Mouse (Mus musculus): Measurements from ENCODE around the gene P2ry6. TPM values are rescaled to one million over a fixed set of nuclear protein-coding genes. Genes with fewer than 3 reads are reported as not detected.

Gene P2ry6
- polyA plus RNA-seq, 1 experiment from 2014 or later = 2.3 TPM

- Histone ChIP-seq H3K9me3 (replicated peaks; ENCODE audit: control insufficient read depth, low read length) (no peaks in the 10 kb centered on the region), H3K27me3 (replicated peaks; ENCODE audit: control insufficient read depth, insufficient read depth, low read length) (no peaks in the 10 kb centered on the region), H3K4me3 (ENCODE audit: low read depth, low read length) (no peak overlapping the region), H3K4me2 (ENCODE audit: low read length) (no peak overlapping the region), H3K36me3 (ENCODE audit: control insufficient read depth, insufficient read depth, low read length) (no peaks in the 10 kb centered on the region), H3K4me1 (ENCODE audit: control insufficient read depth, insufficient read depth, low read length) (no peaks in the 10 kb centered on the region), H3K27ac (ENCODE audit: low read depth, low read length) (no peak overlapping the region), H3K9ac (ENCODE audit: low read length) (no peak overlapping the region)
- no peak for DNase-seq (ENCODE audit: low spot score)
- ATAC-seq = no peak
- 81% methylated on average over 2 of the region's 2 CpGs for WGBS
Measured at GRCm38 (mm10) chr7:100960462-100960861, 14.0 kb downstream of the P2ry6 start.

- H3K9me3 ChIP-seq (replicated peaks; ENCODE audit: control insufficient read depth, low read length) = no peaks in the 10 kb centered on the region
- no peak overlapping the region for H3K4me3 ChIP-seq (ENCODE audit: low read depth, low read length)
- ATAC-seq = no peak
- no peaks in the 10 kb centered on the region for H3K4me1 ChIP-seq (ENCODE audit: control insufficient read depth, insufficient read depth, low read length)
- DNase-seq (ENCODE audit: low spot score) = no peak
- H3K27me3 ChIP-seq (replicated peaks; ENCODE audit: control insufficient read depth, insufficient read depth, low read length) = no peaks in the 10 kb centered on the region
- 95% methylated on average over 2 of the region's 2 CpGs for WGBS
- H3K36me3 ChIP-seq (ENCODE audit: control insufficient read depth, insufficient read depth, low read length) = no peaks in the 10 kb centered on the region
- H3K4me2 ChIP-seq (ENCODE audit: low read length) = no peak overlapping the region
- no peak overlapping the region for H3K27ac ChIP-seq (ENCODE audit: low read depth, low read length)
- H3K9ac ChIP-seq (ENCODE audit: low read length) = no peak overlapping the region
Measured at GRCm38 (mm10) chr7:100958426-100958825, 16.0 kb downstream of the P2ry6 start.

GRCm38 (mm10) chr7:100952686-100953085 is 21.8 kb downstream of the P2ry6 start:
- Histone ChIP-seq H3K36me3 (ENCODE audit: control insufficient read depth, insufficient read depth, low read length) (no peaks in the 10 kb centered on the region), H3K4me3 (ENCODE audit: low read depth, low read length) (no peak overlapping the region), H3K27me3 (replicated peaks; ENCODE audit: control insufficient read depth, insufficient read depth, low read length) (no peaks in the 10 kb centered on the region), H3K9me3 (replicated peaks; ENCODE audit: control insufficient read depth, low read length) (no peaks in the 10 kb centered on the region), H3K9ac (ENCODE audit: low read length) (no peak overlapping the region), H3K4me2 (ENCODE audit: low read length) (no peak overlapping the region), H3K27ac (ENCODE audit: low read depth, low read length) (no peak overlapping the region), H3K4me1 (ENCODE audit: control insufficient read depth, insufficient read depth, low read length) (no peaks in the 10 kb centered on the region)
- no peak for DNase-seq (ENCODE audit: low spot score)
- WGBS = 90% methylated on average over 7 of the region's 7 CpGs
- no peak for ATAC-seq

GRCm38 (mm10) chr7:100951903-100952302 is 22.5 kb downstream of the P2ry6 start:
- no peak overlapping the region for H3K9ac ChIP-seq (ENCODE audit: low read length)
- no peak for DNase-seq (ENCODE audit: low spot score)
- WGBS = 66% methylated on average over 2 of the region's 2 CpGs
- no peak overlapping the region for H3K4me2 ChIP-seq (ENCODE audit: low read length)
- no peak overlapping the region for H3K27ac ChIP-seq (ENCODE audit: low read depth, low read length)
- H3K27me3 ChIP-seq (replicated peaks; ENCODE audit: control insufficient read depth, insufficient read depth, low read length) = no peaks in the 10 kb centered on the region
- ATAC-seq = no peak
- no peaks in the 10 kb centered on the region for H3K9me3 ChIP-seq (replicated peaks; ENCODE audit: control insufficient read depth, low read length)
- H3K4me3 ChIP-seq (ENCODE audit: low read depth, low read length) = no peak overlapping the region
- H3K4me1 ChIP-seq (ENCODE audit: control insufficient read depth, insufficient read depth, low read length) = no peaks in the 10 kb centered on the region
- H3K36me3 ChIP-seq (ENCODE audit: control insufficient read depth, insufficient read depth, low read length) = no peaks in the 10 kb centered on the region

- no peak for ATAC-seq
- H3K27me3 ChIP-seq (replicated peaks; ENCODE audit: control insufficient read depth, insufficient read depth, low read length) = no peaks in the 10 kb centered on the region
- WGBS = 72% methylated on average over 12 of the region's 12 CpGs
Measured at GRCm38 (mm10) chr7:100950481-100951010, 23.9 kb downstream of the P2ry6 start.

GRCm38 (mm10) chr7:100950031-100950430 is 24.4 kb downstream of the P2ry6 start:
- Histone ChIP-seq H3K9me3 (replicated peaks; ENCODE audit: control insufficient read depth, low read length) (no peaks in the 10 kb centered on the region), H3K4me3 (ENCODE audit: low read depth, low read length) (no peak overlapping the region), H3K4me2 (ENCODE audit: low read length) (no peak overlapping the region), H3K36me3 (ENCODE audit: control insufficient read depth, insufficient read depth, low read length) (no peaks in the 10 kb centered on the region), H3K27me3 (replicated peaks; ENCODE audit: control insufficient read depth, insufficient read depth, low read length) (no peaks in the 10 kb centered on the region), H3K9ac (ENCODE audit: low read length) (peak overlapping the region; percentile 21; the same call in 1 of the 2 replicates), H3K4me1 (ENCODE audit: control insufficient read depth, insufficient read depth, low read length) (no peaks in the 10 kb centered on the region), H3K27ac (ENCODE audit: low read depth, low read length) (no peak overlapping the region)
- DNase-seq (ENCODE audit: low spot score) (no peak), ATAC-seq (no peak)
- 70% methylated on average over 5 of the region's 5 CpGs for WGBS

More at GRCm38 (mm10) chr7:100950481-100951010, 23.9 kb downstream of the P2ry6 start:
- DNase-seq (ENCODE audit: low spot score) = no peak
- no peak overlapping the region for H3K9ac ChIP-seq (ENCODE audit: low read length)
- no peaks in the 10 kb centered on the region for H3K4me1 ChIP-seq (ENCODE audit: control insufficient read depth, insufficient read depth, low read length)
- H3K9me3 ChIP-seq (replicated peaks; ENCODE audit: control insufficient read depth, low read length) = no peaks in the 10 kb centered on the region
- H3K4me2 ChIP-seq (ENCODE audit: low read length) = no peak overlapping the region
- H3K27ac ChIP-seq (ENCODE audit: low read depth, low read length) = no peak overlapping the region
- H3K4me3 ChIP-seq (ENCODE audit: low read depth, low read length) = no peak overlapping the region
- no peaks in the 10 kb centered on the region for H3K36me3 ChIP-seq (ENCODE audit: control insufficient read depth, insufficient read depth, low read length)

- H3K36me3 ChIP-seq (ENCODE audit: control insufficient read depth, insufficient read depth, low read length) = no peaks in the 10 kb centered on the region
- no peaks in the 10 kb centered on the region for H3K9me3 ChIP-seq (replicated peaks; ENCODE audit: control insufficient read depth, low read length)
- H3K4me3 ChIP-seq (ENCODE audit: low read depth, low read length) = no peak overlapping the region
- no peak for DNase-seq (ENCODE audit: low spot score)
- no peak overlapping the region for H3K4me2 ChIP-seq (ENCODE audit: low read length)
- ATAC-seq = no peak
- H3K27me3 ChIP-seq (replicated peaks; ENCODE audit: control insufficient read depth, insufficient read depth, low read length) = no peaks in the 10 kb centered on the region
- H3K27ac ChIP-seq (ENCODE audit: low read depth, low read length) = no peak overlapping the region
- 81% methylated on average over 5 of the region's 5 CpGs for WGBS
- peaks cover 15% of the 10 kb centered on the region; the same call in 1 of the 2 replicates for H3K4me1 ChIP-seq (ENCODE audit: control insufficient read depth, insufficient read depth, low read length)
- H3K9ac ChIP-seq (ENCODE audit: low read length) = no peak overlapping the region
Measured at GRCm38 (mm10) chr7:100944738-100945137, 29.7 kb downstream of the P2ry6 start.

- Histone ChIP-seq H3K9ac (ENCODE audit: low read length) (no peak overlapping the region), H3K4me3 (ENCODE audit: low read depth, low read length) (no peak overlapping the region)
- 61% methylated on average over 2 of the region's 2 CpGs for WGBS
Measured at GRCm38 (mm10) chr7:100944306-100944705, 30.1 kb downstream of the P2ry6 start.

GRCm38 (mm10) chr7:100942789-100943615 is 31.4 kb downstream of the P2ry6 start:
- H3K9ac ChIP-seq (ENCODE audit: low read length) = no peak overlapping the region
- 26% methylated on average over 12 of the region's 12 CpGs for WGBS
- no peaks in the 10 kb centered on the region for H3K36me3 ChIP-seq (ENCODE audit: control insufficient read depth, insufficient read depth, low read length)
- DNase-seq (ENCODE audit: low spot score) (peak; percentile 81), ATAC-seq (peak; percentile 85)
- H3K4me1 ChIP-seq (ENCODE audit: control insufficient read depth, insufficient read depth, low read length) = peaks cover 15% of the 10 kb centered on the region; the same call in 1 of the 2 replicates
- H3K4me3 ChIP-seq (ENCODE audit: low read depth, low read length) = no peak overlapping the region
- peak overlapping the region; percentile 49 for H3K27ac ChIP-seq (ENCODE audit: low read depth, low read length)
- no peaks in the 10 kb centered on the region for H3K27me3 ChIP-seq (replicated peaks; ENCODE audit: control insufficient read depth, insufficient read depth, low read length)
- H3K4me2 ChIP-seq (ENCODE audit: low read length) = no peak overlapping the region
- no peaks in the 10 kb centered on the region for H3K9me3 ChIP-seq (replicated peaks; ENCODE audit: control insufficient read depth, low read length)

More at GRCm38 (mm10) chr7:100944306-100944705, 30.1 kb downstream of the P2ry6 start:
- DNase-seq (ENCODE audit: low spot score) = no peak
- Histone ChIP-seq H3K4me1 (ENCODE audit: control insufficient read depth, insufficient read depth, low read length) (peaks cover 15% of the 10 kb centered on the region; the same call in 1 of the 2 replicates), H3K27me3 (replicated peaks; ENCODE audit: control insufficient read depth, insufficient read depth, low read length) (no peaks in the 10 kb centered on the region), H3K9me3 (replicated peaks; ENCODE audit: control insufficient read depth, low read length) (no peaks in the 10 kb centered on the region), H3K27ac (ENCODE audit: low read depth, low read length) (no peak overlapping the region), H3K36me3 (ENCODE audit: control insufficient read depth, insufficient read depth, low read length) (no peaks in the 10 kb centered on the region), H3K4me2 (ENCODE audit: low read length) (no peak overlapping the region)
- ATAC-seq = no peak
